Mouse (Mus musculus) hindbrain, postnatal 0 days (tissue): ENCODE measurements around the gene Gm49318. TPM values are rescaled to one million over a fixed set of nuclear protein-coding genes. Genes with fewer than 3 reads are reported as not detected.

Source experiments
- ATAC-seq: fragments of 200-750 bp; cut with Nextera tagmentation; 2 replicates; pipeline ENCODE4 v1.8.0; 2017; ENCODE audit warnings: mild to moderate bottlenecking, moderate TSS enrichment, moderate library complexity
- DNase-seq: peaks from one replicate; pipeline ENCODE4 v3.0.0-alpha.2; 2015; ENCODE audit warnings: low spot score
- H3K27ac ChIP-seq: fragments of 300-500 bp; sonication (generic); 2 replicates; pipeline ENCODE4 v1.5.1; 2014; ENCODE audit warnings: mild to moderate bottlenecking
- H3K27me3 ChIP-seq: fragments of 300-500 bp; sonication (generic); 2 replicates; pipeline ENCODE4 v1.6.1; 2014; ENCODE audit warnings: low read length, mixed read lengths; ENCODE audit not compliant: insufficient read depth
- H3K36me3 ChIP-seq: fragments of 300-500 bp; sonication (generic); 2 replicates; pipeline ENCODE4 v1.6.1; 2014; ENCODE audit warnings: low read length, mixed read lengths; ENCODE audit not compliant: insufficient read depth
- H3K4me1 ChIP-seq: fragments of 300-500 bp; sonication (generic); 2 replicates; pipeline ENCODE4 v1.6.1; 2014; ENCODE audit warnings: antibody characterized with exemption, low read length, mixed read lengths; ENCODE audit not compliant: insufficient read depth
- H3K4me2 ChIP-seq: fragments of 300-500 bp; sonication (generic); 2 replicates; pipeline ENCODE4 v1.6.1; 2014; ENCODE audit warnings: low read depth, mild to moderate bottlenecking, low read length, moderate library complexity, mixed read lengths
- H3K4me3 ChIP-seq: fragments of 300-500 bp; sonication (generic); 2 replicates; pipeline ENCODE4 v1.5.1; 2014; ENCODE audit warnings: low read length
- H3K9ac ChIP-seq: fragments of 300-500 bp; sonication (generic); replicated peaks from 2 replicates; pipeline ENCODE4 v1.6.1; 2014; ENCODE audit warnings: mild to moderate bottlenecking, low read length, moderate library complexity, mixed read lengths
- H3K9me3 ChIP-seq: fragments of 300-500 bp; sonication (generic); 2 replicates; pipeline ENCODE4 v1.6.1; 2016; ENCODE audit warnings: low read length, mixed read lengths
- CTCF ChIP-seq: IDR thresholded peaks from 2 replicates; pipeline ENCODE4 v1.5.1; 2016; ENCODE audit warnings: antibody characterized with exemption, control low read depth, low read depth
- WGBS: fragments of 180-500 bp; shearing (Covaris S2); extraction: QIAGEN DNeasy Blood & Tissue Kit; methylation state at CpG from one replicate; pipeline ENCODE4 v1.1.7; 2014; 5-methylcytosine and 5-hydroxymethylcytosine counted together
- polyA plus RNA-seq: library from polyadenylated mRNA; unstranded; fragments of >200 nt; fragmentation: Nextera tagmentation; extraction: Ambion mirVana; gene quantifications from 2 replicates; pipeline ENCODE4 v1.2.1, GENCODE M21; 2015
- total RNA-seq: library from RNA; depleted of rRNA; stranded (reverse); fragments of >200 nt; gene quantifications from 2 replicates; pipeline ENCODE4 v1.2.3, GENCODE M21; 2014

The Gm49318 gene
- total and polyA plus RNA-seq, 2 experiments from 2014 or later: not detected

- ATAC-seq: no peak
- WGBS: 87% methylated on average over 4 of the region's 4 CpGs
- H3K4me2 ChIP-seq: no peak overlapping the region
- TF ChIP-seq CTCF: no peak
- H3K9ac ChIP-seq: no peak overlapping the region
- H3K36me3 ChIP-seq: peaks cover 27% of the 10 kb centered on the region
- DNase-seq: no peak
- H3K27ac ChIP-seq: no peak overlapping the region
- H3K4me3 ChIP-seq: no peak overlapping the region
- no peaks in the 10 kb centered on the region for H3K27me3 ChIP-seq
- H3K4me1 ChIP-seq: peaks cover 5% of the 10 kb centered on the region
- no peaks in the 10 kb centered on the region for H3K9me3 ChIP-seq
Observed at GRCm38 (mm10) chr9:22072276-22072675, 1.2 kb upstream of the Gm49318 start.

- Histone ChIP-seq H3K27me3 (no peaks in the 10 kb centered on the region), H3K27ac (peak overlapping the region; percentile 98), H3K4me1 (peaks cover 5% of the 10 kb centered on the region), H3K9me3 (no peaks in the 10 kb centered on the region), H3K9ac (peak overlapping the region; percentile 92), H3K4me2 (peak overlapping the region; percentile 66), H3K36me3 (peaks cover 29% of the 10 kb centered on the region), H3K4me3 (peak overlapping the region; percentile 90)
- no peak for DNase-seq
- no peak for TF ChIP-seq CTCF
- ATAC-seq: peak; percentile 8; the same call in 1 of the 2 replicates
- 62% methylated on average over 4 of the region's 4 CpGs for WGBS
Observed at GRCm38 (mm10) chr9:22069881-22070553, 1.0 kb downstream of the Gm49318 start.

GRCm38 (mm10) chr9:22067195-22067594 lies 3.9 kb downstream of the Gm49318 start:
- Histone ChIP-seq H3K4me2 (no peak overlapping the region), H3K36me3 (peaks cover 34% of the 10 kb centered on the region), H3K9me3 (no peaks in the 10 kb centered on the region), H3K4me3 (no peak overlapping the region), H3K27ac (no peak overlapping the region), H3K9ac (no peak overlapping the region), H3K4me1 (peaks cover 5% of the 10 kb centered on the region), H3K27me3 (no peaks in the 10 kb centered on the region)
- WGBS: 75% methylated on average over 5 of the region's 5 CpGs
- DNase-seq: no peak
- ATAC-seq: no peak
- no peak for TF ChIP-seq CTCF

GRCm38 (mm10) chr9:22066433-22066832 lies 4.6 kb downstream of the Gm49318 start:
- Histone ChIP-seq H3K9ac (no peak overlapping the region), H3K27ac (no peak overlapping the region), H3K36me3 (peaks cover 35% of the 10 kb centered on the region), H3K4me2 (no peak overlapping the region), H3K9me3 (no peaks in the 10 kb centered on the region), H3K4me1 (peaks cover 5% of the 10 kb centered on the region), H3K4me3 (no peak overlapping the region), H3K27me3 (no peaks in the 10 kb centered on the region)
- WGBS: 61% methylated on average over 3 of the region's 3 CpGs
- TF ChIP-seq CTCF: peak; percentile 80
- ATAC-seq (no peak), DNase-seq (peak; percentile 43)

- H3K27ac ChIP-seq: no peak overlapping the region
- H3K4me2 ChIP-seq: no peak overlapping the region
- WGBS: 98% methylated on average over 11 of the region's 11 CpGs
- H3K4me1 ChIP-seq: peaks cover 5% of the 10 kb centered on the region
- no peaks in the 10 kb centered on the region for H3K27me3 ChIP-seq
- ATAC-seq (no peak), DNase-seq (no peak)
- H3K36me3 ChIP-seq: peaks cover 41% of the 10 kb centered on the region
- H3K9ac ChIP-seq: no peak overlapping the region
- no peaks in the 10 kb centered on the region for H3K9me3 ChIP-seq
- TF ChIP-seq CTCF: no peak
- H3K4me3 ChIP-seq: no peak overlapping the region
Observed at GRCm38 (mm10) chr9:22065642-22066041, 5.4 kb downstream of the Gm49318 start.

GRCm38 (mm10) chr9:22064341-22064740 lies 6.7 kb downstream of the Gm49318 start:
- ATAC-seq (no peak), DNase-seq (peak; percentile 38)
- Histone ChIP-seq H3K4me1 (no peaks in the 10 kb centered on the region), H3K9me3 (no peaks in the 10 kb centered on the region), H3K4me2 (no peak overlapping the region), H3K9ac (no peak overlapping the region), H3K27me3 (no peaks in the 10 kb centered on the region), H3K4me3 (no peak overlapping the region), H3K27ac (no peak overlapping the region), H3K36me3 (peaks cover 46% of the 10 kb centered on the region)
- no peak for TF ChIP-seq CTCF
- WGBS: 75% methylated on average over 3 of the region's 3 CpGs

GRCm38 (mm10) chr9:22061339-22061738 lies 9.7 kb downstream of the Gm49318 start:
- Histone ChIP-seq H3K9me3 (no peaks in the 10 kb centered on the region), H3K4me3 (no peak overlapping the region), H3K27ac (no peak overlapping the region), H3K4me1 (no peaks in the 10 kb centered on the region), H3K27me3 (no peaks in the 10 kb centered on the region), H3K4me2 (no peak overlapping the region), H3K36me3 (peaks cover 50% of the 10 kb centered on the region), H3K9ac (no peak overlapping the region)
- DNase-seq: no peak
- ATAC-seq: no peak
- TF ChIP-seq CTCF: no peak
- 76% methylated on average over 2 of the region's 2 CpGs for WGBS
